19 mouse cellular contexts compared by ENCODE assay signal in genomic region chr11:91056966-91057597, GRCm38 (mm10).
DNase-seq lines count a peak whose midpoint lies in the region; ATAC-seq and TF ChIP-seq lines count a peak whose summit lies in the region.
"Had no signal": no experiment of that assay in that cellular context is flagged by ENCODE, and none has a peak within 500 bp of the region (broad histone marks: within the 10 kb centered on the region; RNA-seq: fewer than 3 reads in every experiment).

No protein-coding gene starts in this region.

- H3K4me2 ChIP-seq in forebrain, embryonic 12.5 days = no peak overlapping the region
- H3K4me2 ChIP-seq in forebrain, embryonic 15.5 days (replicated peaks) = no peak overlapping the region
- no peak overlapping the region; the same call in 1 of the 2 replicates for H3K4me2 ChIP-seq in kidney, embryonic 16.5 days (replicated peaks; ENCODE audit: low read depth, low read length)
- H3K4me2 ChIP-seq: intestine, embryonic 15.5 days; liver, embryonic 11.5 days; lung, embryonic 14.5 days; midbrain, embryonic 13.5 days; neural tube, embryonic 12.5 days had no signal

- 52% methylated on average over 9 of the region's 9 CpGs for WGBS in forebrain, embryonic 12.5 days
- 45% methylated on average over 9 of the region's 9 CpGs for WGBS in forebrain, embryonic 15.5 days
- WGBS in kidney, embryonic 16.5 days = 32% methylated on average over 9 of the region's 9 CpGs
- 20% methylated on average over 9 of the region's 9 CpGs for WGBS in kidney, adult 2 months

- 0 out of 2 replicates have a peak overlapping the region, but pooled peaks have one; percentile 42 for H3K27ac ChIP-seq in forebrain, embryonic 12.5 days
- H3K27ac ChIP-seq in forebrain, embryonic 15.5 days (replicated peaks) = no peak overlapping the region
- peak overlapping the region; percentile 50 for H3K27ac ChIP-seq in kidney, embryonic 16.5 days (ENCODE audit: low read length)
- H3K27ac ChIP-seq in kidney, adult 2 months (ENCODE audit: insufficient read depth, low read depth, low read length) = no peak overlapping the region
- H3K27ac ChIP-seq: intestine, embryonic 15.5 days; limb, embryonic 10.5 days; midbrain, embryonic 13.5 days; neural tube, embryonic 12.5 days; stomach, postnatal 0 days had no signal

- H3K27me3 ChIP-seq in forebrain, embryonic 12.5 days = no peaks in the 10 kb centered on the region
- no peaks in the 10 kb centered on the region for H3K27me3 ChIP-seq in forebrain, embryonic 15.5 days
- H3K27me3 ChIP-seq in kidney, embryonic 16.5 days (ENCODE audit: insufficient read depth, low read length) = no peaks in the 10 kb centered on the region
- H3K27me3 ChIP-seq in kidney, adult 2 months (replicated peaks; ENCODE audit: control insufficient read depth, insufficient read depth, low read length) = no peaks in the 10 kb centered on the region; the same call in 1 of the 2 replicates
- H3K27me3 ChIP-seq: intestine, embryonic 15.5 days; midbrain, embryonic 13.5 days; neural tube, embryonic 12.5 days had no signal

- H3K9me3 ChIP-seq in forebrain, embryonic 12.5 days = no peaks in the 10 kb centered on the region
- H3K9me3 ChIP-seq in forebrain, embryonic 15.5 days = no peaks in the 10 kb centered on the region
- no peaks in the 10 kb centered on the region for H3K9me3 ChIP-seq in kidney, embryonic 16.5 days (ENCODE audit: low read length)
- H3K9me3 ChIP-seq: intestine, embryonic 15.5 days; limb, embryonic 10.5 days; midbrain, embryonic 13.5 days; neural tube, embryonic 12.5 days had no signal

- H3K9ac ChIP-seq in forebrain, embryonic 12.5 days = no peak overlapping the region
- no peak overlapping the region for H3K9ac ChIP-seq in forebrain, embryonic 15.5 days (replicated peaks)
- no peak overlapping the region for H3K9ac ChIP-seq in kidney, embryonic 16.5 days (replicated peaks; ENCODE audit: low read length)
- H3K9ac ChIP-seq: intestine, embryonic 15.5 days; lung, embryonic 14.5 days; midbrain, embryonic 13.5 days; neural tube, embryonic 12.5 days had no signal

- peak; percentile 70; the same call in 1 of the 2 replicates for ATAC-seq in forebrain, embryonic 12.5 days (ENCODE audit: low FRiP score)
- ATAC-seq in forebrain, embryonic 15.5 days (replicated peaks) = no peak
- peak; percentile 91 for ATAC-seq in kidney, embryonic 16.5 days (ENCODE audit: low FRiP score, low TSS enrichment)
- ATAC-seq: intestine, embryonic 15.5 days; midbrain, embryonic 13.5 days had no signal

- TF ChIP-seq POLR2A in kidney, adult 2 months (IDR thresholded peaks at IDR 0.05; ENCODE audit: low read depth, low read length) = no peak

- no peaks in the 10 kb centered on the region for H3K36me3 ChIP-seq in forebrain, embryonic 12.5 days (replicated peaks)
- H3K36me3 ChIP-seq in forebrain, embryonic 15.5 days = no peaks in the 10 kb centered on the region
- H3K36me3 ChIP-seq in kidney, embryonic 16.5 days (ENCODE audit: insufficient read depth, low read length) = no peaks in the 10 kb centered on the region
- H3K36me3 ChIP-seq in kidney, adult 2 months (ENCODE audit: control insufficient read depth, insufficient read depth, low read length) = no peaks in the 10 kb centered on the region
- H3K36me3 ChIP-seq: intestine, embryonic 15.5 days; limb, embryonic 10.5 days; midbrain, embryonic 13.5 days; neural tube, embryonic 12.5 days had no signal

- H3K4me3 ChIP-seq in forebrain, embryonic 12.5 days (replicated peaks) = no peak overlapping the region
- no peak overlapping the region for H3K4me3 ChIP-seq in forebrain, embryonic 15.5 days
- H3K4me3 ChIP-seq in kidney, embryonic 16.5 days (ENCODE audit: low read length) = no peak overlapping the region
- no peak overlapping the region for H3K4me3 ChIP-seq in kidney, adult 2 months (ENCODE audit: insufficient read depth, low read depth, low read length)
- H3K4me3 ChIP-seq: intestine, embryonic 15.5 days; limb, embryonic 10.5 days; midbrain, embryonic 13.5 days; neural tube, embryonic 12.5 days had no signal

- TF ChIP-seq CTCF in kidney, adult 2 months (conservative IDR thresholded peaks at IDR 0.05; ENCODE audit: insufficient read depth, insufficient read length, low read depth, low read length) = no peak

- no peaks in the 10 kb centered on the region for H3K4me1 ChIP-seq in forebrain, embryonic 12.5 days
- H3K4me1 ChIP-seq in forebrain, embryonic 15.5 days = 0 out of 2 replicates have a peak, but pooled peaks cover 3% of the 10 kb centered on the region
- no peaks in the 10 kb centered on the region for H3K4me1 ChIP-seq in kidney, embryonic 16.5 days (ENCODE audit: insufficient read depth, low read length)
- H3K4me1 ChIP-seq in kidney, adult 2 months (ENCODE audit: control insufficient read depth, insufficient read depth, low read length) = no peaks in the 10 kb centered on the region
- H3K4me1 ChIP-seq: intestine, embryonic 15.5 days; limb, embryonic 10.5 days; neural tube, embryonic 12.5 days had no signal

- DNase-seq in kidney, adult 2 months = no peak
- peak; percentile 3 for DNase-seq in Muller cell, postnatal 12 days (ENCODE audit: inconsistent ontology term)
- peak; percentile 1 for DNase-seq in R1 (ENCODE audit: low read depth, low spot score)
- no peak for DNase-seq in layer of hippocampus, postnatal 10 days (ENCODE audit: low spot score in 2 of 2)
- DNase-seq: cerebellum, postnatal 36 days; heart, adult 18-20 months; heart, postnatal 4 days; lung, embryonic 14.5 days; lung, postnatal 4 days; thymus, postnatal 14 days had no signal

Comparison
In these comparisons a context has a peak if more than half of its experiments do, and no peak if none do; other contexts are left out.
1. H3K27ac ChIP-seq: peak in forebrain, embryonic 12.5 days (single experiment) and kidney, embryonic 16.5 days (single experiment); none in forebrain, embryonic 15.5 days (single experiment) and kidney, adult 2 months (single experiment).
2. DNase-seq: peak in Muller cell, postnatal 12 days (single experiment) and R1 (single experiment); none in kidney, adult 2 months (single experiment) and layer of hippocampus, postnatal 10 days (0 of 2).